Mouse (Mus musculus) cerebellum, adult 2 months (tissue): ENCODE measurements around the gene Myo18a. TPM values are rescaled to one million over a fixed set of nuclear protein-coding genes. Genes with fewer than 3 reads are reported as not detected.

Experiments used
- DNase-seq, 2 experiments: peaks; one replicate each; pipeline ENCODE4 v3.0.0; 2021
- H3K27ac ChIP-seq: fragments of 200-500 bp; 2 replicates; pipeline ENCODE4 v1.5.1; 2012; ENCODE audit warnings: low read length, control low read depth, inconsistent platforms; ENCODE audit not compliant: insufficient read depth
- H3K27me3 ChIP-seq: fragments of 200-500 bp; 2 replicates; pipeline ENCODE4 v1.6.1; 2012; ENCODE audit warnings: inconsistent platforms, mild to moderate bottlenecking, low read length, moderate library complexity; ENCODE audit not compliant: control insufficient read depth, insufficient read depth
- H3K4me1 ChIP-seq: fragments of 200-500 bp; 2 replicates; pipeline ENCODE4 v1.6.1; 2011; ENCODE audit warnings: low read length; ENCODE audit not compliant: control insufficient read depth, insufficient read depth
- H3K4me3 ChIP-seq: fragments of 200-500 bp; replicated peaks from 2 replicates; pipeline ENCODE3; 2011; ENCODE audit warnings: mild to moderate bottlenecking, low read depth, low read length, control low read depth; ENCODE audit not compliant: insufficient read depth
- CTCF ChIP-seq: fragments of 200-500 bp; IDR thresholded peaks from 2 replicates; pipeline ENCODE4 v1.5.1; 2011; ENCODE audit warnings: low read depth, mild to moderate bottlenecking, control low read depth, low read length, moderate library complexity, borderline replicate concordance; ENCODE audit not compliant: insufficient read depth
- POLR2A ChIP-seq: fragments of 200-500 bp; IDR thresholded peaks from 2 replicates; pipeline ENCODE4 v1.6.1; 2011; ENCODE audit warnings: low read length, control low read depth, borderline replicate concordance; ENCODE audit not compliant: insufficient read depth
- WGBS: fragments of 180-500 bp; shearing (Covaris S2); methylation state at CpG from one replicate; pipeline ENCODE4 v1.1.7; 2018; 5-methylcytosine and 5-hydroxymethylcytosine counted together
- polyA plus RNA-seq: library from polyadenylated mRNA; depleted of rRNA; stranded (reverse); fragments of >200 nt; gene quantifications from 2 replicates; pipeline ENCODE4 v1.2.3, GENCODE M21; 2012

Gene Myo18a
- polyA plus RNA-seq, 1 experiment: 62.1 TPM

DNA sequence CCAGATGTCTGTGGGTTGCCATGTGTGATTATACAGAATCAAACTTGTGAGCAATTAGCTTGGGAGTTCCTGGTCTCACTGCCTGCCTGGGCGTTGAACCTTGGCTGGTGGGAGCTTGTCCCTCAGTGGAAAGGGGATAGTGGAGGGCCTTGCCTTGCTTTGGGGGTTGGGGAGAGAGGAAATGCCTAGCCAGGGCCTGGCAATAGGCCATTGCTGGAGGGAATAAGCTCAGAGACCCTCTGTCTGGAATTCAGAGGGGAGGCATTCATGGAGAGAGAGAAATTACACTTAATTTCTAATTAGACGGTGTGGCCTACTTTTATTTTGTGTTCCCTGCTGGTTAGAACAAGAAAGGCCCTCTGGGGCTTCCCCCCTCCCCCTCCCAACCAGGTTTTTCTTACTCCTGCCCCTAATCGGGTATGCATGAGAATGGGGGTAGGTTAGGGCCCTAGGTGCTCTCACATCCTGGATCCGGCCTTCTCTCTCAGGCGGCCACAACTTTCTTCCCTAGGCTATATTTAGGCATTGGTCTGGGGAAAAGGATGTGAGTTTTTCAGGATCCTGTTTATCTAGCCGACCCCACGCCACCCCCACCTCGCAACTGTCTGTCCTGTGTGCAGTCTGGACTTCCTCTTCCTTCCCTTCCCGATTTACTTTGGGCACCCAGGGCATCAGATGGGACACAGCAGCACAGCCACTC, 12.8 kb downstream of the Myo18a start:
- Histone ChIP-seq H3K4me3 (no peak overlapping the region), H3K27me3 (no peaks in the 10 kb centered on the region), H3K4me1 (peaks cover 12% of the 10 kb centered on the region), H3K27ac (no peak overlapping the region)
- no peak for DNase-seq
- WGBS: 69% methylated on average over 9 of the region's 9 CpGs
- TF ChIP-seq POLR2A (no peak), CTCF (no peak)

DNA sequence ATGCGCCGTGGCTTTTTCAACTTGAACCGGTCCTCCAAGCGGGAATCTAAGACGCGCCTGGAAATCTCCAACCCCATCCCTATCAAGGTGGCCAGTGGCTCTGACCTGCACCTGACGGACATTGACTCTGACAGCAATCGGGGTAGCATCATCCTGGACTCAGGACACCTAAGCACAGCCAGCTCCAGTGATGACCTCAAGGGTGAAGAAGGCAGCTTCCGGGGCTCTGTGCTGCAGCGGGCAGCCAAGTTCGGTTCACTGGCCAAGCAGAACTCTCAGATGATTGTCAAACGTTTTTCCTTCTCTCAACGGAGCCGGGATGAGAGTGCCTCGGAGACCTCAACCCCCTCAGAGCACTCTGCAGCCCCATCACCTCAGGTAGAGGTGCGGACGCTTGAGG, 14.4 kb downstream of the Myo18a start:
- no peak for DNase-seq
- WGBS: 92% methylated on average over 17 of the region's 17 CpGs
- H3K4me3 ChIP-seq: no peak overlapping the region
- H3K27me3 ChIP-seq: no peaks in the 10 kb centered on the region
- TF ChIP-seq POLR2A: no peak
- TF ChIP-seq CTCF: no peak
- H3K4me1 ChIP-seq: peaks cover 21% of the 10 kb centered on the region
- no peak overlapping the region for H3K27ac ChIP-seq

DNA sequence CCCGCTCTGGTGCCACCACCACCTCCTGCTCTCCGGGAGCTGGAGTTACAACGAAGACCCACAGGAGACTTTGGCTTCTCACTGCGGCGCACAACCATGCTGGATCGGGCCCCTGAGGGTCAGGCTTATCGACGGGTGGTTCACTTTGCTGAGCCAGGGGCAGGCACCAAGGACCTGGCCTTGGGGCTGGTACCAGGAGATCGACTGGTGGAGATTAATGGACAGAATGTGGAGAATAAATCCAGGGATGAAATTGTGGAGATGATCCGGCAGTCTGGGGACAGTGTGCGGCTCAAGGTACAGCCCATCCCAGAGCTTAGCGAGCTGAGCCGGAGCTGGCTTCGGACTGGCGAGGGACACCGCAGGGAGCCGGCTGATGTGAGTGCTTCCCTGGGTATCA, 14.9 kb downstream of the Myo18a start:
- peaks cover 24% of the 10 kb centered on the region for H3K4me1 ChIP-seq
- DNase-seq: no peak
- TF ChIP-seq POLR2A: no peak
- no peak for TF ChIP-seq CTCF
- 89% methylated on average over 17 of the region's 17 CpGs for WGBS
- H3K27ac ChIP-seq: no peak overlapping the region
- no peaks in the 10 kb centered on the region for H3K27me3 ChIP-seq
- no peak overlapping the region for H3K4me3 ChIP-seq

DNA sequence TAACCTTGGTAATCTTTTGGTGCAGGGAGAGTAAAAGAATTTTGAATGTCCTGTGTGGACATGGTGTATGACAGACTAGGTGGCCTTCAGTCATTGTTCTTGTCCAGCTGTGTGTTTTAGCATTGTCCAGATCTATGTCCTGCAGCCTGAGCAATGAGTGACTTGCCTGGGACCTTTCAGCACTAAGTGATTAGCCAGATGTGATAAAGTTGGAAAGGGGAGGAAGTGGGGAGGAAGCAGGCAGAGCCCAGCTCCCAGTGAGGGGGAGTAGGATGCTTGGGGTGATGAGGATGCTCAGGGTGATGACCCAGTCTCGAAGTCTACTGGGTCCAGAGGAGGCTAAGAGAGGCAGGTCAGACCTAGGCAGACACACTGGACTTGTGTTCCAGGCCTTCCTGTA, 16.2 kb downstream of the Myo18a start:
- H3K4me3 ChIP-seq: no peak overlapping the region
- peaks cover 36% of the 10 kb centered on the region for H3K4me1 ChIP-seq
- no peaks in the 10 kb centered on the region for H3K27me3 ChIP-seq
- DNase-seq: no peak
- TF ChIP-seq POLR2A (no peak), CTCF (no peak)
- no peak overlapping the region for H3K27ac ChIP-seq
- 85% methylated on average over 1 of the region's 1 CpGs for WGBS

DNA sequence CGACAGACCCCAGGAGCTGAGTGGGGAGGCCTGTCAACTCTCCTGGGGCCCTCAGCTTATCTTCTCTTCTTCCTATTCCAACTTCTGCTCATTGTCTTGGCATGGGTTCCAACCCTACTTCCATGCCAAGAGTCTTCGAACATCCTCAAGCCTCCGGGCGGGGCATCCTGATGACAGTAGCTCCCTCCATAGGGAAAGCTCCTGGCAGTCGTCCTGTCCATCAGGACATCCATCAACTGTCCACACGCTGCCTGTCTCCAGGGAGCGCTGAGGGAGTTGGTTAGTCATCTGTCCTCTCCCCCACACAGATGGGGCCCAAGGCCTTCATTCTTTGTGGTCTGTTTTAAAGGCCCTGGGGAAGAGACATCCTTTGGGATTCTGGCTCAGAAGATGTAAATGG, 18.0 kb downstream of the Myo18a start:
- no peaks in the 10 kb centered on the region for H3K27me3 ChIP-seq
- no peak overlapping the region for H3K4me3 ChIP-seq
- TF ChIP-seq POLR2A (no peak), CTCF (no peak)
- peaks cover 52% of the 10 kb centered on the region for H3K4me1 ChIP-seq
- 33% methylated on average over 7 of the region's 7 CpGs for whole genome bisulfite sequencing
- peak; percentile 62 to 77 for DNase-seq
- H3K27ac ChIP-seq: no peak overlapping the region

DNA sequence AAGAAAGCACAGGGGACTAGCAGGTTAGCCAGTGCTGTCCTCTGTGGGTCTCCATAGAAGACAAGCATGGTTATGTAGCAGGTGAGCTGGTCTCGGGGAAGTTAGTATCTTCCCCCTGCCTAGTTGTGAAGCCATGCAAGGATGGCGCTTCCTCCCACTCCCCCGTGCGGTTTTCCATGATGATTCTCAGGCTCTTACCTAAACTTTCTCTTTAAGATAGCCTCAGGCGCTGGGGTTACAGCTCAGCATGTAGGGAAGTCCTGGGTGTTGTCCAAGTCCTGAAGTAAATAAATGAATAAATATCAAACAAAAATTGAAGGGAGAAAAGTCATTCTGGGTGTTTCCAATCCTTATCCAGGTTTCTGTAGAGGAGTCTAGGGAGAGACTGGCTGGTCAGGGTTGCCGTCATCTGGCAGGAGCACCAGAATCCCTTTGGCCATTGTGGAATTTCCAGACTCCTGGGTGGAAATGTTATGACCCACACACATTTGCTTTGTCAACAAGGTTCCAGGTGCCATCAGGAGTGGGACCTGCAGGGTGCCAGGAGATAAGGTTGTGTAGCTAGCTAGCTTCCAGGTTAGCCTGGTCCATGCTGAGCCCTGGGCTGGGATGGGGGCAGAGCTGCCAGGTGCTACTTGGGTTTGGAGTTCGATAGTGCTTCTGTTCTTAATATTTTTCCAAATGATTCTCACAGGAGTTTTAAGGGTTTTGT, 19.2 kb downstream of the Myo18a start:
- H3K27me3 ChIP-seq: no peaks in the 10 kb centered on the region
- no peak for TF ChIP-seq POLR2A
- no peak for TF ChIP-seq CTCF
- WGBS: 66% methylated on average over 7 of the region's 7 CpGs
- H3K4me3 ChIP-seq: no peak overlapping the region
- no peak overlapping the region for H3K27ac ChIP-seq
- peak in 1 of 2 experiments; percentile 65 for DNase-seq
- peaks cover 59% of the 10 kb centered on the region for H3K4me1 ChIP-seq

DNA sequence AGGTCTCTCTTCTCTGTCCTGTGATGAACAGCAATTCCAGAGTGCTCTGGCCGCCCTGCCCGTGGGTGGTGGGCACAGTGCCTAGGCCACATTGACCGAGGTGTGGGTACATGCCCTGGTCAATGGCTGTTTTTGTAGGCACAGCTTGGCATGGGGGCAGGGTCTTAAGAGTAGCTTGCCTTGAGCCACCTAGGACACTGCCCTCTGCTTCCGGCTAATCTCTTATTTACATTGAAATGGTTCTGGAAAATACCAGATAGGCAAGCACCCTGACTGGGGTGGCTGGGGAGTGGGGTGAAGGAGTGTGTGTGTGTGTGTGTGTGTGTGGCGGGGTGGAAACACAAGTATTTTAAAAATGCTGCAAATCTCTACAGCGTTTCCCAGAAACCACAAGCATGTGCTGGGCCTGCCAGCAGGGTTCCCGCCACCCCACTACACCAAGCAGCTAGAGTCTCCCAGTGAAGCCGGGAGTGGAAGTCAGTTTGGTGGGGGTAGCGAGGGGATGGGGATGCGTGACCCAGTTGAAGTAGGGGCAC, 20.2 kb downstream of the Myo18a start:
- H3K27ac ChIP-seq: no peak overlapping the region
- WGBS: 51% methylated on average over 10 of the region's 10 CpGs
- no peak for TF ChIP-seq CTCF
- no peak for TF ChIP-seq POLR2A

More for the DNA sequence above, 20.2 kb downstream of the Myo18a start:
- no peak overlapping the region for H3K4me3 ChIP-seq
- H3K4me1 ChIP-seq: peaks cover 59% of the 10 kb centered on the region
- DNase-seq: peak in 1 of 2 experiments; percentile 40
- no peaks in the 10 kb centered on the region for H3K27me3 ChIP-seq
